Mouse (Mus musculus) neural tube, embryonic 11.5 days (tissue): ENCODE data around the gene 6430531B16Rik. TPM values are rescaled to one million over a fixed set of nuclear protein-coding genes. Genes with fewer than 3 reads are reported as not detected.
A peak's percentile ranks its signal among the peaks of the same experiment; 100 is the strongest.

Source experiments
- ATAC-seq: fragments of 200-750 bp; cut with Nextera tagmentation; 2 replicates; pipeline ENCODE4 v1.8.0; 2017; ENCODE audit warnings: moderate number of reproducible peaks, mild to moderate bottlenecking, moderate TSS enrichment, moderate library complexity; ENCODE audit not compliant: insufficient read depth, low FRiP score, low TSS enrichment
- DNase-seq: peaks from one replicate; pipeline ENCODE4 v3.0.0-alpha.2; 2015; ENCODE audit warnings: low spot score
- H3K27ac ChIP-seq: fragments of 300-500 bp; sonication (generic); 2 replicates; pipeline ENCODE4 v1.5.1; 2014; ENCODE audit warnings: low read depth, mild to moderate bottlenecking, low read length
- H3K27me3 ChIP-seq: fragments of 300-500 bp; sonication (generic); 2 replicates; pipeline ENCODE4 v1.6.1; 2014; ENCODE audit warnings: mild to moderate bottlenecking, low read length, mixed read lengths; ENCODE audit not compliant: control insufficient read depth, insufficient read depth
- H3K36me3 ChIP-seq: fragments of 300-500 bp; sonication (generic); 2 replicates; pipeline ENCODE4 v1.6.1; 2014; ENCODE audit warnings: mild to moderate bottlenecking, low read length, moderate library complexity, mixed read lengths; ENCODE audit not compliant: control insufficient read depth, insufficient read depth
- H3K4me1 ChIP-seq: fragments of 300-500 bp; sonication (generic); 2 replicates; pipeline ENCODE4 v1.6.1; 2014; ENCODE audit warnings: low read length, mixed read lengths; ENCODE audit not compliant: control insufficient read depth, insufficient read depth
- H3K4me2 ChIP-seq: fragments of 300-500 bp; sonication (generic); 2 replicates; pipeline ENCODE4 v1.6.1; 2014; ENCODE audit warnings: low read depth, mild to moderate bottlenecking, moderate library complexity
- H3K4me3 ChIP-seq: fragments of 300-500 bp; sonication (generic); 2 replicates; pipeline ENCODE4 v1.5.1; 2014; ENCODE audit warnings: low read depth, low read length
- H3K9ac ChIP-seq: fragments of 300-500 bp; sonication (generic); 2 replicates; pipeline ENCODE4 v1.6.1; 2014; ENCODE audit warnings: mild to moderate bottlenecking, low read length
- H3K9me3 ChIP-seq: fragments of 300-500 bp; sonication (generic); 2 replicates; pipeline ENCODE4 v1.6.1; 2016; ENCODE audit warnings: low read length; ENCODE audit not compliant: control insufficient read depth
- WGBS: fragments of 180-500 bp; shearing (Covaris S2); extraction: QIAGEN DNeasy Blood & Tissue Kit; methylation state at CpG from one replicate; pipeline ENCODE4 v1.1.7; 2014; 5-methylcytosine and 5-hydroxymethylcytosine counted together
- polyA plus RNA-seq: library from polyadenylated mRNA; unstranded; fragments of >200 nt; fragmentation: Nextera tagmentation; extraction: Ambion mirVana; gene quantifications from 2 replicates; pipeline ENCODE4 v1.2.1, GENCODE M21; 2014

Gene 6430531B16Rik
- polyA plus RNA-seq, 1 experiment from 2014 or later = not detected

DNA sequence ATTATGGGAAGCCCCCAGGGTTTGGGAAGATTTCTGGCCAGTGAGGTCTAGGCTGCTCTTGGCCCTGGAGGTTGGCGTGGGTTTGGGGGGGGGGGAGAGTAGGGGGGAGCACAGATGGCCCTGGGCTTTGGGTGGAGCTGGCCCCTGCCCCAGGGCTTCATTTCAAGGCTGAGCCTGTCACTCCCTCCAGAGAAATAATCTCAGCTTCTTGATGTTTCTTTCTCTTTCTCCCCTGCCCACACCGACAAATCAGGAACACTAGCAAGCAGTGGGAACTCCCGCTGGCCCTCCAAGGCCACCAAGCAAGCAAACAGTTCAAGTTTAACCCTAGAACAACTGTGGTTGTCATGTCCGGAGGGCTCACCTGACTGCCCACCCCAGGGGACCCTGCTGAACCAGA is 14.7 kb downstream of the 6430531B16Rik start:
- Histone ChIP-seq H3K9me3 (no peaks in the 10 kb centered on the region), H3K4me1 (no peaks in the 10 kb centered on the region), H3K27ac (no peak overlapping the region), H3K4me2 (no peak overlapping the region), H3K27me3 (no peaks in the 10 kb centered on the region), H3K36me3 (no peaks in the 10 kb centered on the region), H3K9ac (no peak overlapping the region), H3K4me3 (no peak overlapping the region)
- ATAC-seq = no peak
- WGBS = 62% methylated on average over 4 of the region's 4 CpGs
- DNase-seq = no peak

DNA sequence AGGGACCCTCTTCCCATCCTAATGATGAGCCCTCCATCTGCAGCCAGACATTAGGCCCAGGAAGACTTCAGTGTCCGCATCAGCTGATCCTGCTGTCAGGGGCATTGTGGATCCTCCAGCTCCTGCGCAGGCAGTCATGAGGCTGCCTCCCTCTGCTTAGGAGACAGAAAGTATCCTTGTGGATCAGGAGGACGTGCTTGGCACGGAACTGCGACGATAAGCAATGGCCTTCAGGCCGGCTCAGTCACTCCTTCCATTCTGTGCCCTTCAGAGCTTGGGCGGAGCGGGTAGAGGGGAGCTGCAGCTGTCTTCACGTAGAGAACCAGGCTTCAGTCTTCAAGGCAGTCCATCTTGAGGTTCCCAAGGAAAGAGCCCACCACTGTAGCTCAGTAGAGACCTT is 17.4 kb downstream of the 6430531B16Rik start:
- Histone ChIP-seq H3K4me3 (no peak overlapping the region), H3K27ac (no peak overlapping the region), H3K4me2 (no peak overlapping the region), H3K4me1 (no peaks in the 10 kb centered on the region), H3K9me3 (no peaks in the 10 kb centered on the region), H3K36me3 (no peaks in the 10 kb centered on the region), H3K27me3 (no peaks in the 10 kb centered on the region), H3K9ac (no peak overlapping the region)
- ATAC-seq (no peak), DNase-seq (no peak)
- WGBS = 85% methylated on average over 10 of the region's 10 CpGs

DNA sequence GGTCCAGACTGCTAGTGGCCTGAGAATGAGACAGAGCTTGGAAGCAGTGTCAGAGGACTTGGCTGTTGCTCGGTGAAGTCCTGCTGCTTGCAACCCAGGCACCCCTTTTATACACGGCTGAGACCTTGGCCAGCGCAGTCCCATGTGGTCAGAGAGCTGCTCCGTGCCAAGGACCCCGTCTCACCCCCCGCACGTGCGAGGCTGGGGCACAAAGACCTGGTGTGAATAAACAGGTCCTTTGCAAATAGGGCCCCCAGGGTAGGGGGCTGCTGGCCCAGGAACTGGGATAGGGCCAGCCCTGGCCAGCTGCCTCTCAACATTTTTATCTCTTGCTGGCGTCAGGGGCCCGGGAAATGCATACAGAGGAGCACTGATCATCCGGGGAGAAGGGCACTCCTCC is 20.6 kb downstream of the 6430531B16Rik start:
- Histone ChIP-seq H3K27me3 (no peaks in the 10 kb centered on the region), H3K4me1 (no peaks in the 10 kb centered on the region), H3K4me3 (no peak overlapping the region), H3K9ac (no peak overlapping the region), H3K36me3 (no peaks in the 10 kb centered on the region), H3K4me2 (no peak overlapping the region), H3K9me3 (no peaks in the 10 kb centered on the region), H3K27ac (no peak overlapping the region)
- DNase-seq = no peak
- ATAC-seq = no peak
- 45% methylated on average over 11 of the region's 11 CpGs for WGBS

DNA sequence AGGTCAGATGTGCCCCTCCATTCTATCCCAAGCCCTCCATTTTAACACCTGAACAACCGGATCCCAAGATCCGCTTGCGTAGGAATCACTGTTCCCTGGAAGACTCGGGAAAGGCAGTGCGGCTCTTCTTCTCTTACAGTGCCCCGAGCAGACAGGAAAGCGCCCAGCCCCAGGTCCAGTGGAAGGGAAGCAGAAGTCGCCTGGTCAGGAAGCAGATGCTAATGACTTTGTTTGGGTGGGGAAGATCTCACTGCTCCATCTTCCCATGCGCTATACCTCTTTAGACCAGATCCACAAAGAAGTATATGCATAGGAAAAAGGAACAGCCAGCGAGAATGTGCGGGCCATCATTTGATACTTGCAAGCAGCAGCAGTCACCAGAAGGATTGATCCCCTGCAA is 21.1 kb downstream of the 6430531B16Rik start:
- 59% methylated on average over 11 of the region's 11 CpGs for WGBS
- Histone ChIP-seq H3K9me3 (no peaks in the 10 kb centered on the region), H3K9ac (no peak overlapping the region), H3K4me3 (no peak overlapping the region), H3K4me2 (no peak overlapping the region), H3K27ac (no peak overlapping the region), H3K27me3 (no peaks in the 10 kb centered on the region), H3K4me1 (no peaks in the 10 kb centered on the region), H3K36me3 (no peaks in the 10 kb centered on the region)
- no peak for DNase-seq
- no peak for ATAC-seq

DNA sequence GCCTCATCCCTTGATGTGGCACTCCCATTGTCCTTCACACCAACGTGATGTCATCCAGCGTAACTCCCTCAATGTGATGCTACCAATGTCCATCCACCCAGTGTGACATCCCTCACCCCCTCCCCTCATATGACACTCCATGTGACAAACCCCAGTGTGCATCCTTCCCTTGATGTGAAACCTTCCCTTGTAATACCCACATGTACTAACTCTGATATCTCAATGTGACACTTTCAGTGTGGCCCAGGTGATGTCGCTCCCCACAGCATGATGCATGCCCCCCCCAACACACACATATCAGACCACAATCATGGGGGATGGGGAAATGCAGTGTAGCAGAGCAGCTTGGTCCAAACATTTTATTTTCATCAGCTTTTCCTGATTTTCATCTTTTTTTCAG is 21.9 kb downstream of the 6430531B16Rik start:
- Histone ChIP-seq H3K9ac (no peak overlapping the region), H3K4me1 (no peaks in the 10 kb centered on the region), H3K4me2 (no peak overlapping the region), H3K36me3 (no peaks in the 10 kb centered on the region), H3K9me3 (no peaks in the 10 kb centered on the region), H3K27me3 (no peaks in the 10 kb centered on the region), H3K4me3 (no peak overlapping the region), H3K27ac (no peak overlapping the region)
- ATAC-seq = no peak
- 81% methylated on average over 3 of the region's 3 CpGs for WGBS
- DNase-seq = no peak

DNA sequence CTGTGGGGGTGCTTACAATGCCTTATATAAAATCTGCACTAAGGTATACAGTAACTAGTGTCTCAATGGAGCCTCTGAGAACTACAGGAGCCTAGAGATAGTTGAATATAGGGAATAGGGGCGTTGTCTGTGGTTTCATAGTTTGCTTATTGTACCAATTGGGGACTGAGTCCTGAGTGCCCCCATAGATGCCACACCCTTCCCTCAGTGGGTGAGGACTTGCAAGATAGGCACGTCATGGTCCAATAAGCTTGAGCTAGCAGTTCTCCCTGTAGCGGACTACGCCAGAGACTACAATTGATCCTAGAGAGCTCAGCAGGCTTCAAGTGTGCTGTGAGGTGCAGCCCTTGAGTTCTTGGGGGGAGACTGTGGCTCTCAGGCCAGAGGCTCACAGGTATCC is 23.1 kb downstream of the 6430531B16Rik start:
- 88% methylated on average over 4 of the region's 4 CpGs for WGBS
- no peak for ATAC-seq
- Histone ChIP-seq H3K9me3 (no peaks in the 10 kb centered on the region), H3K27me3 (no peaks in the 10 kb centered on the region), H3K4me2 (no peak overlapping the region), H3K9ac (no peak overlapping the region), H3K4me3 (no peak overlapping the region), H3K27ac (no peak overlapping the region), H3K4me1 (no peaks in the 10 kb centered on the region; the same call in 1 of the 2 replicates), H3K36me3 (no peaks in the 10 kb centered on the region)
- DNase-seq = no peak

DNA sequence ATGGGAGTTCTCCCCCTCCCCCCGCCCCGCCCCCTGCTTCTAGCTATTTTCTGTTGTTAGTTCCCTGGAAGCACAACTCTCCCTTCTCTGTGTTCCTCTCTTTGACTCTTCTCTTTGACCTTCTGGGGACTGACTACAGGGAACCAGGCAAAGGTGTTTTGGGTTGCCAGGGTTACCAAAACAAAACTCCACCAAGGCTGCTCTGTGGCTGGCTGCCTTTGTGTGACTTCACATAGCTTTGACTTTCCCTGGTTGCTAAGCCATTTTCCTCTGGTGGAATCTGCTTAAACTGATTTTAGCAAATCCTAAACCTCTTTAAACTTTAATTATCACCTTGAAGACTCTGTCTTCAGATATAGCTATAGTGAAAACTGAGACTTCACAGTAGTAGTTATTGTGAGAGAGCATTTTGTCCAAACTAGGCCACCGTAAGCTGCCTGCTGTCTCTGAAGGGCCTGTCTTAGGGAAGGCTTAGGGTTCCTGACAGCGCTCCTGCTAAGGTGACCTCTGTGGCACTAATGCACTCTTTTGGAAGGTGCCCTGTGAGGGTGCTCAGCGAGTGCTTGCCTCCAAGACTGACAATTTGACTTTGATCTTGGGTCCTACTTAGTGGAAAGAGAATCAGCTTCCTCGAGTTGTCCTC is 26.4 kb downstream of the 6430531B16Rik start:
- no peaks in the 10 kb centered on the region; the same call in 1 of the 2 replicates for H3K4me1 ChIP-seq
- no peak overlapping the region for H3K4me3 ChIP-seq
- 58% methylated on average over 6 of the region's 6 CpGs for WGBS
- ATAC-seq (no peak), DNase-seq (no peak)
- H3K27me3 ChIP-seq = peaks cover 9% of the 10 kb centered on the region
- no peak overlapping the region for H3K9ac ChIP-seq
- no peaks in the 10 kb centered on the region for H3K9me3 ChIP-seq
- H3K4me2 ChIP-seq = no peak overlapping the region
- H3K27ac ChIP-seq = no peak overlapping the region
- no peaks in the 10 kb centered on the region for H3K36me3 ChIP-seq

DNA sequence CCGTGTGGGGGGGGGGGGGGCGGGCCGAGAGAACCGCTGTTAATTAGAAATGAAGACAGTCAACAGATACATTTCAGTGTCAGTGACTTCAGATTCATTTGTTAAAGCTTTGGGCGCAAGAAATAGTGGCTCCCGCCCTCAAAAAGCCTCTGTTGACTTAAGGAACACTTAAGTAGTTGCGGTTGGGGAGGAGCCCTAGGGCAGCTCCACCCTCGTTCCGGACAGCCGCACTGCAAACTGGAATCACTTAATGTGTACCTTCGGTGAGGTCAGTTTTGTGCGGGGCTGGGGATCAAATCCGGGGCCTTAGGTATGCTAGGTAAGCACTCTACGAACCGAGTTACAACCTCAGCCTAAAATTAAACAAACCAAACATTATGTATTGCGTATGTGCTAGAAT is 27.5 kb downstream of the 6430531B16Rik start:
- 7% methylated on average over 16 of the region's 16 CpGs for WGBS
- peak; percentile 14 for DNase-seq
- H3K9ac ChIP-seq = no peak overlapping the region; the same call in 1 of the 2 replicates

DNA sequence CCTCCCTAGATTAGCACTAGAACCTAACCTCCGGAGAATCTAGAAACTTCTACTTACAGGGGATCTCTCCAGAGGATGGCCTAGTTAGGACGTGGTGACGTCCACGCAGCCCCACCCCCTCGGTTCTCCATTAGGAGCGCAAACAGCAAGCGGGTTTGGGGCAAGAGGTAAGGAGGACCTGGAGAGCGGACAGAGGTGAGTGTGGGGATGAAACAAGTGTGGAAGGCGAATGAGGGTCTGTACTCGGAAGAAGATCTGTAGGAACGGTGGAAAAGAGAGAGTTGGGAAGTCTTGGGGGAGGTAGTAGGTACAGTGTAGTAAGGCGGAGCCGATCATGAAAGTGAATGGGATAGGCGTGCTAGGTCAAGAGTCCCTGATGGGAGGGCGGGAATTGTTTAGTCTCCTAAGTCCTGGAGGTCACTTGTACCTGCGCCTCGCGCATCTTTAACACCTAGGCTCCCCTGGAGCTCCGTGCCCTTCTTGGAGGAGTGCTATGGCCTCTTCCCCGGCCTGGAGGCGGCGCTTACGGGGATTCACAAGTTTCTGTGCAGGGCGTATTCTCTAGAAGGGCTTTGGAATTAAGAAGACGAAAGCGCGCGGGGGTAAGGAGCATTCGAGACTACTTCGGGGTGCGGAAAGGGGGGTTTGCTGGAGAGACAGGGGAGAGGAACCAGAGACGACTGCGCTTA is 28.1 kb downstream of the 6430531B16Rik start:
- Histone ChIP-seq H3K27ac (no peak overlapping the region), H3K9ac (peak overlapping the region; percentile 45), H3K9me3 (no peaks in the 10 kb centered on the region), H3K4me2 (peak overlapping the region; percentile 67), H3K27me3 (peaks cover 25% of the 10 kb centered on the region), H3K4me1 (no peaks in the 10 kb centered on the region; the same call in 1 of the 2 replicates), H3K4me3 (peak overlapping the region; percentile 38), H3K36me3 (no peaks in the 10 kb centered on the region)
- under 1% methylated on average over 33 of the region's 33 CpGs for WGBS
- DNase-seq = peak; percentile 68
- ATAC-seq = peak; percentile 58

More for the DNA sequence above, 27.5 kb downstream of the 6430531B16Rik start:
- Histone ChIP-seq H3K27ac (no peak overlapping the region), H3K27me3 (peaks cover 18% of the 10 kb centered on the region), H3K4me3 (peak overlapping the region; percentile 38), H3K9me3 (no peaks in the 10 kb centered on the region), H3K36me3 (no peaks in the 10 kb centered on the region), H3K4me2 (peak overlapping the region; percentile 67), H3K4me1 (no peaks in the 10 kb centered on the region; the same call in 1 of the 2 replicates)
- no peak for ATAC-seq
